16 mouse cellular contexts compared by ENCODE assay signal in genomic region chr1:89089821-89090600, GRCm38 (mm10). TPM values are rescaled to one million over a fixed set of nuclear protein-coding genes. Genes with fewer than 3 reads are reported as not detected.
DNase-seq lines count a peak whose midpoint lies in the region; ATAC-seq and TF ChIP-seq lines count a peak whose summit lies in the region.
"Had no signal": no experiment of that assay in that cellular context is flagged by ENCODE, and none has a peak within 500 bp of the region (broad histone marks: within the 10 kb centered on the region; RNA-seq: fewer than 3 reads in every experiment).

No protein-coding gene starts in this region.

- no peak for ATAC-seq in intestine, embryonic 16.5 days
- ATAC-seq: liver, embryonic 12.5 days had no signal

- no peak for TF ChIP-seq CTCF in lung, adult 2 months (IDR thresholded peaks at IDR 0.05; ENCODE audit: insufficient read depth, low read length)

- no peak for TF ChIP-seq POLR2A in lung, adult 2 months (IDR thresholded peaks at IDR 0.05; ENCODE audit: borderline replicate concordance, extremely low read depth, low read depth, low read length)

- H3K36me3 ChIP-seq in intestine, embryonic 16.5 days (ENCODE audit: control insufficient read depth, insufficient read depth, low read length) = no peaks in the 10 kb centered on the region
- H3K36me3 ChIP-seq: liver, embryonic 12.5 days; neural tube, embryonic 13.5 days had no signal

- H3K27me3 ChIP-seq in intestine, embryonic 16.5 days (replicated peaks; ENCODE audit: control insufficient read depth, insufficient read depth, low read length) = no peaks in the 10 kb centered on the region
- H3K27me3 ChIP-seq: neural tube, embryonic 13.5 days had no signal

- no peak overlapping the region for H3K4me2 ChIP-seq in intestine, embryonic 16.5 days (ENCODE audit: low read depth, low read length)
- H3K4me2 ChIP-seq: liver, embryonic 12.5 days; neural tube, embryonic 13.5 days had no signal

- H3K9me3 ChIP-seq in intestine, embryonic 16.5 days (ENCODE audit: control insufficient read depth, low read length) = no peaks in the 10 kb centered on the region
- H3K9me3 ChIP-seq: liver, embryonic 12.5 days; neural tube, embryonic 13.5 days had no signal

- no peak overlapping the region for H3K27ac ChIP-seq in intestine, embryonic 16.5 days (ENCODE audit: low read length)
- H3K27ac ChIP-seq: kidney, postnatal 0 days; liver, embryonic 12.5 days; neural tube, embryonic 13.5 days had no signal

- no peak overlapping the region for H3K4me3 ChIP-seq in lung, adult 2 months (replicated peaks; ENCODE audit: extremely low read depth, low read depth, low read length)
- H3K4me3 ChIP-seq in intestine, embryonic 16.5 days (ENCODE audit: low read length) = no peak overlapping the region
- H3K4me3 ChIP-seq: liver, embryonic 12.5 days; neural tube, embryonic 13.5 days had no signal

- WGBS in lung, adult 2 months = 32% methylated on average over 21 of the region's 21 CpGs
- WGBS in intestine, embryonic 16.5 days = 67% methylated on average over 21 of the region's 21 CpGs

- intact Hi-C loops in left cerebral cortex, postnatal 36 days (cut with DNase I) = loop anchor here (5.0 kb wide), 1 partner anchor 47 kb away; no protein-coding TSS in a partner anchor

- peak; percentile 94 for DNase-seq in heart, adult 11 months
- no peak for DNase-seq in heart, postnatal 4 days
- DNase-seq in lung, adult 18-20 months = peak; percentile 29 to 60
- DNase-seq in lung, adult 2 months = no peak
- DNase-seq in thymus, postnatal 14 days = peak; percentile 51
- DNase-seq in embryo, embryonic 10.5 days (ENCODE audit: low spot score) = no peak
- DNase-seq in left cerebral cortex, postnatal 36 days (ENCODE audit: low spot score in 2 of 2) = no peak
- DNase-seq: embryo, embryonic 11 days; gastrocnemius, postnatal 14 days; layer of hippocampus, postnatal 36 days; midbrain, embryonic 14.5 days; right cerebral cortex, adult 18-20 months had no signal

- H3K9ac ChIP-seq in intestine, embryonic 16.5 days (ENCODE audit: low read depth, low read length) = 0 out of 2 replicates have a peak overlapping the region, but pooled peaks have one; percentile 24
- H3K9ac ChIP-seq: liver, embryonic 12.5 days; neural tube, embryonic 13.5 days had no signal

- peaks cover 41% of the 10 kb centered on the region for H3K4me1 ChIP-seq in lung, adult 2 months (ENCODE audit: control insufficient read depth, insufficient read depth, low read length)
- peaks cover 64% of the 10 kb centered on the region for H3K4me1 ChIP-seq in intestine, embryonic 16.5 days (ENCODE audit: control insufficient read depth, insufficient read depth, low read length)

RNA-seq across cellular contexts. Expression of gene Sh3bp4, which starts 19.8 kb away (rescaled TPM):
- total RNA-seq in heart, postnatal 4 days (2021) = 10 to 100 TPM; 43.5 to 45.3 TPM
- 33.9 and 40.2 TPM in 2 replicates for polyA plus RNA-seq in lung, adult 2 months (2012; rRNA removed)
- 13.5 and 14.2 TPM in 2 replicates for polyA plus RNA-seq in intestine, embryonic 16.5 days (2015; fragmentation: Nextera tagmentation; extraction: Ambion mirVana)
- total RNA-seq in left cerebral cortex, postnatal 36 days (2021) = 10 to 100 TPM; 16.0 to 21.0 TPM

Comparison
In these comparisons a context has a peak if more than half of its experiments do, and no peak if none do; other contexts are left out.
1. DNase-seq: peak in heart, adult 11 months (single experiment), lung, adult 18-20 months (2 of 2) and thymus, postnatal 14 days (single experiment); none in heart, postnatal 4 days (single experiment), lung, adult 2 months (single experiment), embryo, embryonic 10.5 days (single experiment) and left cerebral cortex, postnatal 36 days (0 of 2).